Mouse (Mus musculus) adrenal gland, postnatal 10 days (tissue): Measurements from ENCODE around the gene Olfr980. TPM values are rescaled to one million over a fixed set of nuclear protein-coding genes. Genes with fewer than 3 reads are reported as not detected.
"Not testable (repeated sequence)": the region's sequence is repeated elsewhere in the genome, so short reads cannot be mapped to it uniquely, and the experiment has no call there.

Experiments
- DNase-seq: peaks from one replicate; pipeline ENCODE4 v3.0.0; 2021; ENCODE audit warnings: mixed read lengths
- long read RNA-seq, 2 experiments: library from polyadenylated mRNA; stranded (forward); transcript quantifications; one replicate each; pipeline ENCODE4 v2.0.0; 2021
- total RNA-seq, 2 experiments: library from RNA; stranded (reverse); gene quantifications; 2 replicates each; pipeline ENCODE4 v1.2.3; 2021

Gene Olfr980
- total RNA-seq = not detected
- long read RNA-seq, experiment 1 = 0 reads
- long read RNA-seq, experiment 2 = 0 reads

DNA sequence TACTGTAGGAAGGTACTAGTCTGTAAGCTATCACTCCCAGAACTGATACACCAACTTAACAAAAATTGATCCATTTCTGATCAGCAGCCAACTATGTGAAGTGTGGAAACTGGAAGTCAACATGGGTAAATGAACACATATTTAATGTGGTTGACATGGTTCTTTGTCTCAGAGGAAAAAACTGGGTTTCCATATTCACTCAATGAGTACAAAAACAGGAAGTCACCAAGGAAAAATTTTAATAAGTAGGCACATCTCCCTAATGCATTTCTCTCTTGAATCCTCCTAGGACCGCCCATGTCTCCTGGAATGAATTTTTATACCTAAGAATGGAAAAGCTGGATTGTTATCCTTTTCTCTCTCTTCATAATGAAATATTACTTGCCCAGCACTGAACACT, at the start of gene Olfr980:
Olfr980 (minus strand) TSS at position 101 of the 400 bp plus-strand sequence.
- DNase-seq = no peak

DNA sequence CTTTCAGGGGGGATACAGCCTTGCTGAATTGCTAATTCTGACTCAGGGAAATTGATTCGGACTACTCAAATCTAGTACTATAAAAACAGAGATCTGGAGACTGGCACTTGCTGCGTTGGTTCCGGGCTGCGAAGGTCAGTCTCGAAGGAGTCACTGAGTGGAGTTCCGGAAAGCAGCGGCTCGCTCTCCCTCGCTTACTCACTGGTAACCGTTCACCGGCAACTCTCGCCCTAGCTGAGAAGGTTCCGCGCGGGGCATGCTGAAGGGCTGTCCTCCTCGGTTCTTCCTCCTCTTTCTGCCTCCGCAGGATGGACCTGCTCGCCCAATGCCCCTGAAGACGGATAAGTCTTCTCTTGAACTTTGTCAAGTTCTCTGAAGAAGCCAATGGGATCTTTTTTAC, 40.8 kb upstream of the Olfr980 start:
- DNase-seq = no peak

DNA sequence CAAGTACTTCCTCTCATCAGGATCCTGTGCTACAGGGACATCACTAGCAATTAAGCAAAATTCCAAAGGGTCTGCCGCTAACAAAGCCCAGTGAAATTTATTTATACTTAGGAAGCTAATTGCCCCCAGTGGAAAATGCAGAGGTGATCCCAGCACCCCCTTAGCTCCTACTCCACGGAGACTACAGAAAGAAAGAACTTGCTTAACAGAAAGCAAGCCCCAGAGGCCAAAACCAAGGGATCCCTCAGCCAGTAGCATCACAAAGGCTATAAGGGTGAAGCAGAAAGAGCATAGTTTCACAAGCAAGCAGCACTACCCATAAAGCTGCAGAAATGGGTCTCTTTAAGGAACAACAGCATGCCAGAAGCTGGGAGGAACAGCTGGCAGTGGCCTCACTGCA, 11.8 kb upstream of the Olfr980 start, which contains the start of gene Olfr981:
Olfr981 (plus strand) TSS at position 301 of the 400 bp plus-strand sequence.
- no peak for DNase-seq

DNA sequence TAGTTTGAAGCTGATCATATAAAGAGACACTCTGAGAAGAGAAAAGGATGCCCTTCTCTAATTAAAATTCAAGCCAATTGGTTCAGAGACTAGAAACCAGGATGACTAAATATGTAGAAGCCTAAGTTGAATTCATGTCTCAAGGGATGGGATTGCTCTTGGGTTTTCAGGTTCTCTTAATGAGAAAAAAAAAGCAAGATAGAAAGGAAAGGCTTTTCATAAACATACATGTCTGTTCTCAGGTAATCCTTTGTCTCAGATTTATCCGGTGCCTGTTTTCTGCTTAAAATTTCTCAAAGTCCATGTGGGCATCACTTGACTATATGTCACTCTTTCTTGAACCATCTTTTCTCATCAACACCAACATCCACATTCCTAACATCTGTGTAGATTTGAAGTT, 6.0 kb downstream of the Olfr980 start, which contains the start of gene Olfr979:
Olfr979 (minus strand) TSS at position 101 of the 400 bp plus-strand sequence.
- DNase-seq = no peak

DNA sequence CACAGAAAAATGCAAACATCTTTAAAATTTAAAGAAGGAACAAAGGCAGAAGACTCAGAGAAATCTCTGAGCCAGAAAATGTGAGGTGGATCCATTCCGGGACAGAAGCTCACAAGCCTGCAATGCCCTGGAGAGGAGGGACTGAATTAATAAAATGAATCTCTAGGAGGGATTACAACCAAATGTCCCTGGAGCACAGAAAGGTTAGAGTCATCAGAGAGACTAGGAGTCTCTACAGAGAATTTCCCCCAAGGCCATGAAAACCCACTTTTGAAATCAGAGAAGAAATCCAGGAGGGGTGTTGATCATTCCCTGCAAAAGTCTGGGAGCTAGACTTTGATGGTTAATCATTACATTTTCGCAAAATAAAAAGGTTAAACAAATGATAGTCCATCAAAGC, 17.6 kb downstream of the Olfr980 start, which contains the start of gene Olfr978:
Olfr978 (plus strand) TSS at position 301 of the 400 bp plus-strand sequence.
- no peak for DNase-seq

DNA sequence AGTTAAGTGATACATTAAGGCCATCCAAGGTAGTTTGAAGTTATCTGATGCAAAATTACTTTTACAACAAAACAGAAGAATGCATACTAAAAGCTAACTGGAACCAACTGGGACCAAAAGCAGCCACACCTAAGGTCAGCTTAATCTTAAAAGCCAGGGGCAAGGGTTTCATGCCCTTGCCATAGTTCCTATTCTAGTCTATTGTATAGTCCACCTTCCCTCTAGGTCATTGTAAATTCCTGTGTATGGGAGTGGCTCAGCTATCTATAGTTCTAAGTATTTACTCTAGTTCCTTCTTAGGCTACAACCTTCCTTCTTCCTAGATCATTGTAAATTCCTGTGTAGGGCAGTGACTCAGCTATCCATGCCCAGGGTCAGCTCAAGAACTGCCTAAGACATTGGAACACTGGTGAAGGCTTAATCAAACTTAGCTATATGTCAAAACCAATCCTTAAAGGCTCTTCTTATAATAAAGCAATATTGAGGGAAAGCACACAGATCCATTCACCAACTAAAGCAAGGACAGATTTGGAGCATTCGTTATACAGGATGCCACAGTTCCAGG, 32.7 kb downstream of the Olfr980 start:
- DNase-seq = not testable (repeated sequence)

DNA sequence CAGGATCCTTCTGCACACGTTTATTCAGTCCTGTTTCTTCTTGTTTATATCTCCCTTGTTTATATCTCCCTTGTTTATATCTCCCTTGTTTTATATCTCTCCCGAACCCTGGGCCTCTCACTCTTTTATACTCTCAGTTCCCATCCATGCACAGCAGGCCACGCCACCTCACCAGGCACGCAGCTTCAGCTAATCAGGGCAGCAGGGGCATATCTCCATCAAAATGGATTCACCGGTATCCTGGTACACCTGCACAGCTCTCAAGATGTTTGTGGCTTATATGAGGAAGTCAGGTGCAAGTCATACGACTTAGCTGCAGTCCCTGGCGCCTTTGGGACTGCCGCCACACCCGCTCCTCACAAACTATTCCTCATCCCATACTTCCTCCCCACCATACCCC, 48.3 kb downstream of the Olfr980 start, which contains the start of gene Olfr976:
Olfr976 (minus strand) TSS at position 101 of the 400 bp plus-strand sequence.
- not testable (repeated sequence) for DNase-seq

Other genes starting within 250 kb of the Olfr980 start
- not detected for gene Olfr968, start 226.3 kb downstream of the Olfr980 start, total RNA-seq
- not detected for gene Olfr969, start 218.6 kb downstream of the Olfr980 start, total RNA-seq
- gene Olfr970, start 200.7 kb downstream of the Olfr980 start, total RNA-seq = not detected
- not detected for gene Olfr971, start 172.7 kb downstream of the Olfr980 start, total RNA-seq
- gene Olfr972, start 143.2 kb downstream of the Olfr980 start, total RNA-seq = not detected
- not detected for gene Olfr229, start 102.2 kb downstream of the Olfr980 start, total RNA-seq
- gene Olfr974, start 72.1 kb downstream of the Olfr980 start, total RNA-seq = not detected
- gene Olfr975, start 57.5 kb downstream of the Olfr980 start, total RNA-seq = not detected
- not detected for gene Olfr976, start 48.4 kb downstream of the Olfr980 start, total RNA-seq
- gene Olfr978, start 17.5 kb downstream of the Olfr980 start, total RNA-seq = not detected
- not detected for gene Olfr979, start 6.1 kb downstream of the Olfr980 start, total RNA-seq
- gene Olfr981, start 11.9 kb upstream of the Olfr980 start, total RNA-seq = not detected
- gene Olfr982, start 64.2 kb upstream of the Olfr980 start, total RNA-seq = not detected
- not detected for gene Olfr983, start 84.0 kb upstream of the Olfr980 start, total RNA-seq
- gene Olfr984, start 104.6 kb upstream of the Olfr980 start, total RNA-seq = not detected
- not detected for gene Olfr985, start 120.6 kb upstream of the Olfr980 start, total RNA-seq
- gene Tmem225, start 138.5 kb upstream of the Olfr980 start, total RNA-seq = not detected
- not detected for gene Olfr986, start 171.3 kb upstream of the Olfr980 start, total RNA-seq
- gene Zfp202, start 182.7 kb upstream of the Olfr980 start, total RNA-seq = 1 to 10 TPM; 4.3 to 4.5 TPM